Mouse (Mus musculus): Measurements from ENCODE around the gene St6galnac5. TPM values are rescaled to one million over a fixed set of nuclear protein-coding genes. Genes with fewer than 3 reads are reported as not detected.

St6galnac5 gene
- total and polyA plus RNA-seq, 3 experiments, result 0.04 TPM; not detected in 2

DNA sequence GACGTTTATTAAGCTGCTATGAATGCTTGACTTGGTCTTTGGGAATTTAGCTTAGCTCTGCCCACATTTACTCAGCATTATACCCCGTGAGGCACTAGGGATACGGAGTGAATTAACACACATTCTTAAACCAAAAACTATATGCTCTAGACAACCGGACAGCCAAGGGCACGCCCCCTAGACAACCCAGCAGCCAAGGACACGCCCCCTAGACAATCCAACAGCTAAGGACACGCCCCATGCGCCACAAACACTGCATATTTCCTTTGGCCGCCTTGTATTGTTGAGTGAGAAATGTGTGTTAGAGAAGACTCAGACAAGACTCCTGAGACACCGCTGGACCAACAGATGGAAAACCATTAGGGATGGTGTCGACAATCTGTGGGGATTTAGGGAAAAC lies 39.1 kb downstream of the St6galnac5 start:
- no peak for DNase-seq (ENCODE audit: extremely low read depth)
- Histone ChIP-seq H3K27ac (ENCODE audit: insufficient read depth, low read depth) (no peak overlapping the region), H3K4me3 (replicated peaks in 1 of 3; ENCODE audit: low read depth in 2 of 3, low read length in 2 of 3, poor library complexity in 1 of 3) (no peak overlapping the region), H3K4me2 (ENCODE audit: insufficient read depth, low read depth, poor library complexity, severe bottlenecking) (no peak overlapping the region), H3K79me2 (replicated peaks; ENCODE audit: control insufficient read depth, extremely low read depth, insufficient read depth, poor library complexity, severe bottlenecking) (no peaks in the 10 kb centered on the region), H3K4me1 (ENCODE audit: control insufficient read depth in 1 of 2, insufficient read depth in 2 of 2) (peaks cover 0 to 3% of the 10 kb centered on the region in 2 experiments; a peak in 1 of 4 replicates), H3K27me3 (replicated peaks) (no peaks in the 10 kb centered on the region), H3K36me3 (replicated peaks in 1 of 2; ENCODE audit: control insufficient read depth in 1 of 2, insufficient read depth in 1 of 2, low read length in 1 of 2) (no peaks in the 10 kb centered on the region), H3K9ac (ENCODE audit: insufficient read depth, low read depth) (no peak overlapping the region), H3K9me3 (replicated peaks; ENCODE audit: low read length) (no peaks in the 10 kb centered on the region)
- in situ Hi-C loops (cut with MboI; ENCODE audit: low pct_ligation_motif_present, low pct_unique_long_range_greater_than_20kb, low sequenced_read_pairs), result no loop called here
- dilution Hi-C loops (cut with MboI; ENCODE audit: extremely low pct_ligation_motif_present, extremely low pct_unique_long_range_greater_than_20kb, low sequenced_read_pairs), result loop anchor here (10.0 kb wide), 1 partner anchor 58 kb away; no protein-coding TSS in a partner anchor
- TF ChIP-seq JUN (IDR thresholded peaks at IDR 0.05; ENCODE audit: insufficient read depth, low read depth, low read length) (no peak), CTCF (conservative IDR thresholded peaks at IDR 0.05 in 1 of 2, IDR thresholded peaks at IDR 0.05 in 1 of 2; ENCODE audit: low read depth in 2 of 2, low read length in 2 of 2) (no peak), ZMIZ1 (IDR thresholded peaks at IDR 0.05; ENCODE audit: low read depth, low read length) (no peak), GABPA (IDR thresholded peaks at IDR 0.05; ENCODE audit: insufficient replicate concordance, low read depth, low read length) (no peak), MAZ (IDR thresholded peaks at IDR 0.05; ENCODE audit: low read depth, low read length) (no peak), KAT2A (IDR thresholded peaks at IDR 0.05; ENCODE audit: insufficient replicate concordance, low read length) (no peak), ETS1 (conservative IDR thresholded peaks at IDR 0.05; ENCODE audit: low read depth, low read length) (no peak)

DNA sequence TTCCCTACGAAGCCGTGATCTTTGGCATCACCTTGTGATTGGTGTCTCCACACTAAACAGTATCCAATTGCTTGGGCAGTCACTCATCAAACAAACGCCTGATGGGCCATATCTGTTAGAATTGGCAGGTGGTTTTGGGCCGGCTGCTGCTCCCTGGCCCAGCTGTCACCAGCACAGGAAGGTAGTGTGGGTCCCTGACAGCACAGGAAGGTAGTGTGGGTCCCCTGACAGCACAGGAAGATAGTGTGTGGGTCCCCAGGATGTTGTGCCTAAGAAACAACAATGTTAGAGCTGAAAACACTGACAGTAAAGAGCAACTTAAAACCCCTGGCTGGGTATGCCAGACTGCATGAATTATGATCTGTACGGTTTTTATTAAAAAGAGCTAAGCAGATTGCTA lies 40.4 kb downstream of the St6galnac5 start:
- Histone ChIP-seq H3K27me3 (replicated peaks) (no peaks in the 10 kb centered on the region), H3K4me2 (ENCODE audit: insufficient read depth, low read depth, poor library complexity, severe bottlenecking) (no peak overlapping the region), H3K79me2 (replicated peaks; ENCODE audit: control insufficient read depth, extremely low read depth, insufficient read depth, poor library complexity, severe bottlenecking) (no peaks in the 10 kb centered on the region), H3K4me3 (replicated peaks in 1 of 3; ENCODE audit: low read depth in 2 of 3, low read length in 2 of 3, poor library complexity in 1 of 3) (no peak overlapping the region), H3K9ac (ENCODE audit: insufficient read depth, low read depth) (no peak overlapping the region), H3K9me3 (replicated peaks; ENCODE audit: low read length) (no peaks in the 10 kb centered on the region), H3K36me3 (replicated peaks in 1 of 2; ENCODE audit: control insufficient read depth in 1 of 2, insufficient read depth in 1 of 2, low read length in 1 of 2) (no peaks in the 10 kb centered on the region), H3K27ac (ENCODE audit: insufficient read depth, low read depth) (no peak overlapping the region), H3K4me1 (ENCODE audit: control insufficient read depth in 1 of 2, insufficient read depth in 2 of 2) (peaks cover 0 to 3% of the 10 kb centered on the region in 2 experiments; a peak in 1 of 4 replicates)
- dilution Hi-C loops (cut with MboI; ENCODE audit: extremely low pct_ligation_motif_present, extremely low pct_unique_long_range_greater_than_20kb, low sequenced_read_pairs) (loop anchor here (10.0 kb wide), 1 partner anchor 57 kb away; no protein-coding TSS in a partner anchor), in situ Hi-C loops (cut with MboI; ENCODE audit: low pct_ligation_motif_present, low pct_unique_long_range_greater_than_20kb, low sequenced_read_pairs) (no loop called here)
- DNase-seq (ENCODE audit: extremely low read depth), result no peak
- no peak for TF ChIP-seq HCFC1 (IDR thresholded peaks at IDR 0.05; ENCODE audit: low read depth, low read length)
- TF ChIP-seq PAX5 (IDR thresholded peaks at IDR 0.05; ENCODE audit: low read length), result no peak
- TF ChIP-seq JUN (IDR thresholded peaks at IDR 0.05; ENCODE audit: insufficient read depth, low read depth, low read length), result no peak
- TF ChIP-seq E2F4 (IDR thresholded peaks at IDR 0.05; ENCODE audit: insufficient replicate concordance, low read depth, low read length), result no peak
- no peak for TF ChIP-seq USF1 (IDR thresholded peaks at IDR 0.05; ENCODE audit: low read depth, low read length)
- no peak for TF ChIP-seq CHD1 (IDR thresholded peaks at IDR 0.05; ENCODE audit: low read depth, low read length)
- no peak for TF ChIP-seq USF2 (conservative IDR thresholded peaks at IDR 0.05; ENCODE audit: low read depth, low read length)
- no peak for TF ChIP-seq GABPA (IDR thresholded peaks at IDR 0.05; ENCODE audit: insufficient replicate concordance, low read depth, low read length)
- no peak for TF ChIP-seq ZC3H11A (IDR thresholded peaks at IDR 0.05; ENCODE audit: low read depth, low read length)
- no peak for TF ChIP-seq JUND (conservative IDR thresholded peaks at IDR 0.05; ENCODE audit: low read depth, low read length)
- no peak for TF ChIP-seq NRF1 (IDR thresholded peaks at IDR 0.05; ENCODE audit: low read depth, low read length)
- TF ChIP-seq MYC (IDR thresholded peaks at IDR 0.05; ENCODE audit: low read depth, low read length), result no peak
- no peak for TF ChIP-seq CHD2 (IDR thresholded peaks at IDR 0.05; ENCODE audit: low read length)
- TF ChIP-seq SIN3A (IDR thresholded peaks at IDR 0.05; ENCODE audit: low read length), result no peak

Data from CH12.LX (cell line).